ENCODE assay signal across 22 mouse cellular contexts in genomic region chr14:25213056-25213455, GRCm38 (mm10).
"Had no signal": no experiment of that assay in that cellular context is flagged by ENCODE, and none has a peak within 500 bp of the region (broad histone marks: within the 10 kb centered on the region; RNA-seq: fewer than 3 reads in every experiment).

No protein-coding gene starts in this region.

- H3K4me3 ChIP-seq: kidney, embryonic 15.5 days; limb, embryonic 13.5 days; liver, embryonic 12.5 days; liver, embryonic 15.5 days; lung, embryonic 15.5 days; megakaryocyte, embryonic 14.5 days; midbrain, embryonic 10.5 days; midbrain, embryonic 13.5 days; neural tube, embryonic 12.5 days; neural tube, embryonic 15.5 days; stomach, embryonic 15.5 days had no signal

- H3K36me3 ChIP-seq: kidney, embryonic 15.5 days; limb, embryonic 13.5 days; liver, embryonic 12.5 days; liver, embryonic 15.5 days; lung, embryonic 15.5 days; midbrain, embryonic 10.5 days; midbrain, embryonic 13.5 days; neural tube, embryonic 12.5 days; neural tube, embryonic 15.5 days; stomach, embryonic 15.5 days had no signal

- H3K27ac ChIP-seq: kidney, embryonic 15.5 days; limb, embryonic 13.5 days; liver, embryonic 12.5 days; liver, embryonic 15.5 days; lung, embryonic 15.5 days; midbrain, embryonic 10.5 days; midbrain, embryonic 13.5 days; neural tube, embryonic 12.5 days; neural tube, embryonic 15.5 days; stomach, embryonic 15.5 days had no signal

- H3K4me1 ChIP-seq: megakaryocyte, embryonic 14.5 days; neural tube, embryonic 12.5 days had no signal

- H3K9me3 ChIP-seq: kidney, embryonic 15.5 days; limb, embryonic 13.5 days; liver, embryonic 12.5 days; liver, embryonic 15.5 days; lung, embryonic 15.5 days; megakaryocyte, embryonic 14.5 days; midbrain, embryonic 10.5 days; midbrain, embryonic 13.5 days; neural tube, embryonic 12.5 days; neural tube, embryonic 15.5 days; stomach, embryonic 15.5 days had no signal

- H3K27me3 ChIP-seq: kidney, embryonic 15.5 days; limb, embryonic 13.5 days; liver, embryonic 12.5 days; liver, embryonic 15.5 days; lung, embryonic 15.5 days; midbrain, embryonic 13.5 days; neural tube, embryonic 12.5 days; neural tube, embryonic 15.5 days; stomach, embryonic 15.5 days had no signal

- DNase-seq: kidney, postnatal 10 days; kidney, postnatal 36 days; left cerebral cortex, postnatal 4 days; liver; lung, adult 18-20 months; lung, postnatal 10 days; lung, postnatal 36 days; retina, postnatal 1 day; right cerebral cortex, postnatal 25 days; spleen, adult 18-20 months; thymus, postnatal 25 days had no signal
